Mouse (Mus musculus): ENCODE measurements around the gene Zfp874a.
A peak's percentile ranks its signal among the peaks of the same experiment; 100 is the strongest.
"Not testable (repeated sequence)": the region's sequence is repeated elsewhere in the genome, so short reads cannot be mapped to it uniquely, and the experiment has no call there.

GRCm38 (mm10) chr13:67399183-67399903 lies 52.1 kb downstream of the Zfp874a start, which contains the start of gene Zfp429:
- 0 out of 2 replicates have a peak, but pooled peaks have one; percentile 23 for TF ChIP-seq POLR2A (IDR thresholded peaks at IDR 0.05; ENCODE audit: insufficient read depth, low read depth, low read length)
- not testable (repeated sequence) for TF ChIP-seq CTCF (IDR thresholded peaks at IDR 0.05; ENCODE audit: insufficient read depth, low read depth, low read length)
